Mouse (Mus musculus) embryo, embryonic 10 days (tissue): ENCODE measurements around the gene Asb16.
A peak's percentile ranks its signal among the peaks of the same experiment; 100 is the strongest.

Experiments
- DNase-seq: peaks from one replicate; pipeline ENCODE4 v3.0.0-alpha.2; 2015; ENCODE audit warnings: low spot score

Gene Asb16

GRCm38 (mm10) chr11:102268520-102269244 lies at the start of gene Asb16:
Asb16 (plus strand) TSS chr11:102268743.
- no peak for DNase-seq

- DNase-seq, result peak; percentile 88
These were observed 49.8 kb upstream of the Asb16 start for GRCm38 (mm10) chr11:102218783-102219182.

GRCm38 (mm10) chr11:102219247-102219993 lies 49.1 kb upstream of the Asb16 start:
- no peak for DNase-seq

- DNase-seq, result no peak
These were observed 48.6 kb upstream of the Asb16 start for GRCm38 (mm10) chr11:102219994-102220346.

GRCm38 (mm10) chr11:102220451-102220850 lies 48.1 kb upstream of the Asb16 start:
- DNase-seq, result no peak

- no peak for DNase-seq
These were observed 47.1 kb upstream of the Asb16 start for GRCm38 (mm10) chr11:102221243-102221953.

GRCm38 (mm10) chr11:102221954-102222351 lies 46.6 kb upstream of the Asb16 start:
- no peak for DNase-seq

- peak; percentile 73 for DNase-seq
These were observed 45.4 kb upstream of the Asb16 start for GRCm38 (mm10) chr11:102223166-102223565.

- DNase-seq, result no peak
These were observed 43.9 kb upstream of the Asb16 start for GRCm38 (mm10) chr11:102224686-102225085.

GRCm38 (mm10) chr11:102225221-102225620 lies 43.3 kb upstream of the Asb16 start:
- DNase-seq, result no peak

- DNase-seq, result no peak
These were observed 42.2 kb upstream of the Asb16 start for GRCm38 (mm10) chr11:102226067-102226978.

GRCm38 (mm10) chr11:102227270-102228190 lies 41.0 kb upstream of the Asb16 start:
- peak; percentile 48 for DNase-seq

- no peak for DNase-seq
These were observed 40.4 kb upstream of the Asb16 start for GRCm38 (mm10) chr11:102228191-102228545.

- no peak for DNase-seq
These were observed 39.8 kb upstream of the Asb16 start for GRCm38 (mm10) chr11:102228646-102229268.

- no peak for DNase-seq
These were observed 39.1 kb upstream of the Asb16 start for GRCm38 (mm10) chr11:102229331-102229953.

GRCm38 (mm10) chr11:102230006-102230741 lies 38.4 kb upstream of the Asb16 start, which contains the start of gene Hdac5:
Hdac5 (minus strand) TSS chr11:102230166.
- peak; percentile 99 for DNase-seq

- no peak for DNase-seq
These were observed 32.5 kb upstream of the Asb16 start for GRCm38 (mm10) chr11:102236022-102236421.

GRCm38 (mm10) chr11:102240636-102241035 lies 27.9 kb upstream of the Asb16 start:
- DNase-seq, result no peak

- DNase-seq, result no peak
These were observed 27.3 kb upstream of the Asb16 start for GRCm38 (mm10) chr11:102241246-102241645.
